Mouse (Mus musculus): ENCODE measurements around the gene Rapgef5.

Rapgef5 gene

GRCm38 (mm10) chr12:117692775-117693174, 176.5 kb downstream of the Rapgef5 start:
- no peak for TF ChIP-seq GATA4 (IDR thresholded peaks at IDR 0.05; ENCODE audit: insufficient replicate concordance, low read length)

- no peak for TF ChIP-seq GATA4 (IDR thresholded peaks at IDR 0.05; ENCODE audit: insufficient replicate concordance, low read length)
These were observed 183.8 kb downstream of the Rapgef5 start for GRCm38 (mm10) chr12:117699950-117700665.

- TF ChIP-seq GATA4 (IDR thresholded peaks at IDR 0.05; ENCODE audit: insufficient replicate concordance, low read length): no peak
These were observed 184.6 kb downstream of the Rapgef5 start for GRCm38 (mm10) chr12:117700927-117701326.

GRCm38 (mm10) chr12:117702291-117702690, 186.0 kb downstream of the Rapgef5 start:
- no peak for TF ChIP-seq GATA4 (IDR thresholded peaks at IDR 0.05; ENCODE audit: insufficient replicate concordance, low read length)

GRCm38 (mm10) chr12:117702928-117703327, 186.6 kb downstream of the Rapgef5 start:
- TF ChIP-seq GATA4 (IDR thresholded peaks at IDR 0.05; ENCODE audit: insufficient replicate concordance, low read length): no peak

GRCm38 (mm10) chr12:117703413-117703812, 187.1 kb downstream of the Rapgef5 start:
- TF ChIP-seq GATA4 (IDR thresholded peaks at IDR 0.05; ENCODE audit: insufficient replicate concordance, low read length): no peak

GRCm38 (mm10) chr12:117705308-117705707, 189.0 kb downstream of the Rapgef5 start:
- no peak for TF ChIP-seq GATA4 (IDR thresholded peaks at IDR 0.05; ENCODE audit: insufficient replicate concordance, low read length)

- TF ChIP-seq GATA4 (IDR thresholded peaks at IDR 0.05; ENCODE audit: insufficient replicate concordance, low read length): no peak
These were observed 193.0 kb downstream of the Rapgef5 start for GRCm38 (mm10) chr12:117709280-117709679.

- TF ChIP-seq GATA4 (IDR thresholded peaks at IDR 0.05; ENCODE audit: insufficient replicate concordance, low read length): no peak
These were observed 196.2 kb downstream of the Rapgef5 start for GRCm38 (mm10) chr12:117712474-117712873.

GRCm38 (mm10) chr12:117713616-117714015, 197.3 kb downstream of the Rapgef5 start:
- no peak for TF ChIP-seq GATA4 (IDR thresholded peaks at IDR 0.05; ENCODE audit: insufficient replicate concordance, low read length)

- no peak for TF ChIP-seq GATA4 (IDR thresholded peaks at IDR 0.05; ENCODE audit: insufficient replicate concordance, low read length)
These were observed 204.8 kb downstream of the Rapgef5 start for GRCm38 (mm10) chr12:117720794-117721747.

GRCm38 (mm10) chr12:117721748-117722150, 205.5 kb downstream of the Rapgef5 start:
- peak; percentile 71 for TF ChIP-seq GATA4 (IDR thresholded peaks at IDR 0.05; ENCODE audit: insufficient replicate concordance, low read length)

GRCm38 (mm10) chr12:117725011-117725410, 208.7 kb downstream of the Rapgef5 start:
- TF ChIP-seq GATA4 (IDR thresholded peaks at IDR 0.05; ENCODE audit: insufficient replicate concordance, low read length): no peak

- no peak for TF ChIP-seq GATA4 (IDR thresholded peaks at IDR 0.05; ENCODE audit: insufficient replicate concordance, low read length)
These were observed 211.3 kb downstream of the Rapgef5 start for GRCm38 (mm10) chr12:117727481-117728177.

GRCm38 (mm10) chr12:117728178-117728611, 211.9 kb downstream of the Rapgef5 start:
- TF ChIP-seq GATA4 (IDR thresholded peaks at IDR 0.05; ENCODE audit: insufficient replicate concordance, low read length): no peak
